ENCODE assay signal across 20 mouse cellular contexts in the genomic region with DNA sequence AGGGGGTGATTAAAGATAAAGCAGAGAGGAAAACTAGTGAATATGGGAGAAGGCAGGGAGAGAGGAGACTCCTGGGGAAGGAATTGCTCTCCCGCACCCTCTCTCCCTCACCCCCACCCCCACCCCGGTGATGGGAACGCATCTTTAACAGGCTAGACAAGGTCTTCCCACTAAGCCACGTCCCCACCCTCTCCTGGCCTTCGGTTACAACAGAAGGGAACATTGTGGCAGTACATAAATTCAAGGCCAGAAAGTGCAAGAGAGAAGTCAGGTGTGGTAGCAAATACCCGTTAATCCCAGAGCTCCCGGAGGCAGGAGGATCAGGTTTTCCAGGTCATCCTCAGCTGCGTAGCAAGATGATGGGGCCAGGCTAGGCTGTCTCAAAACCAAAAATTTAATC. TPM values are rescaled to one million over a fixed set of nuclear protein-coding genes. Genes with fewer than 3 reads are reported as not detected.
"Had no signal": no experiment of that assay in that cellular context is flagged by ENCODE, and none has a peak within 500 bp of the region (broad histone marks: within the 10 kb centered on the region; RNA-seq: fewer than 3 reads in every experiment).

No protein-coding gene starts in this region.

- H3K4me2 ChIP-seq: kidney, embryonic 15.5 days; limb, embryonic 13.5 days; lung, embryonic 14.5 days; midbrain, embryonic 13.5 days had no signal

- H3K27me3 ChIP-seq: kidney, embryonic 15.5 days; limb, embryonic 13.5 days; midbrain, embryonic 13.5 days had no signal

- H3K4me1 ChIP-seq: kidney, embryonic 15.5 days; limb, embryonic 13.5 days; midbrain, embryonic 13.5 days had no signal

- H3K4me3 ChIP-seq: kidney, embryonic 15.5 days; limb, embryonic 13.5 days; midbrain, embryonic 13.5 days had no signal

- ATAC-seq: liver, postnatal 0 days; lung, postnatal 0 days; midbrain, embryonic 13.5 days; midbrain, embryonic 16.5 days had no signal

- H3K36me3 ChIP-seq: kidney, embryonic 15.5 days; limb, embryonic 13.5 days; midbrain, embryonic 13.5 days had no signal

- H3K9me3 ChIP-seq: kidney, embryonic 15.5 days; limb, embryonic 13.5 days; midbrain, embryonic 13.5 days had no signal

- H3K9ac ChIP-seq: kidney, embryonic 15.5 days; limb, embryonic 13.5 days; liver, embryonic 14.5 days; liver, postnatal 0 days; lung, embryonic 14.5 days; midbrain, embryonic 13.5 days had no signal

- DNase-seq: kidney, adult 8-10 months; kidney, postnatal 10 days; left cerebral cortex, postnatal 4 days; liver, postnatal 0 days; lung, embryonic 14.5 days; right cerebral cortex, postnatal 4 days; thymus, adult 2 months; thymus, postnatal 14 days; thymus, postnatal 4 days had no signal

- H3K27ac ChIP-seq: kidney, embryonic 15.5 days; limb, embryonic 13.5 days; liver, embryonic 14.5 days; macrophage; midbrain, embryonic 13.5 days; stomach, postnatal 0 days had no signal

RNA-seq across cellular contexts. Expression of a gene that starts 21.0 kb away (rescaled TPM):
- total RNA-seq: megakaryocyte, adult 5-6 weeks had no signal
- polyA plus RNA-seq: macrophage; neural tube, embryonic 11.5 days; stomach, embryonic 14.5 days had no signal

RNA-seq across cellular contexts. Expression of a gene that starts 23.8 kb away (rescaled TPM):
- total RNA-seq: megakaryocyte, adult 5-6 weeks had no signal
